ENCODE assay signal across 22 mouse cellular contexts in the genomic region with DNA sequence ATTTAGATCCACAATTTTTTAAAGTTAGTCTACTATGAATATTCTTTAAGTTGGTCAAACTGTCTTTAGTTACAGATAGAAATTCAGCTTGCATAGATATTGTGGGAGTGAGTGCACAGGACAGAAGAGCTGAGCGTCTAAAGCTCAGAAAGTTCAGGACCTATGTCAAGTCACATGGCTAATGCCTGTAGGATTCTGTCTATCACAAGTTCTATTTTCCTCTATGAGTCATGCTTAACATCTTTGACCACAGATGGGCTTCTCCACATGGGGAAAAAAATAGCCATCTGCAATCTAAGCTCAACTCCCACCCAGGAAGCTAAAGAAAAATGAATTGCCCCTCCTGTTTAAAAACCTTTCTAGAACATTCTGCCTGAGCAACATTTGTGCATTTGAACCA.
"Had no signal": no experiment of that assay in that cellular context is flagged by ENCODE, and none has a peak within 500 bp of the region (broad histone marks: within the 10 kb centered on the region; RNA-seq: fewer than 3 reads in every experiment).

No protein-coding gene starts in this region.

- H3K27ac ChIP-seq: limb, embryonic 10.5 days; limb, embryonic 13.5 days; liver, embryonic 12.5 days; liver, embryonic 15.5 days; lung, embryonic 15.5 days; midbrain, embryonic 10.5 days; midbrain, embryonic 13.5 days; neural tube, embryonic 13.5 days; stomach, embryonic 15.5 days had no signal

- DNase-seq: kidney, adult 2 months; kidney, postnatal 10 days; kidney, postnatal 36 days; liver; lung, adult 18-20 months; lung, postnatal 10 days; lung, postnatal 36 days; retina, postnatal 1 day; right cerebral cortex, postnatal 25 days; spleen, adult 18-20 months; thymus, postnatal 25 days had no signal

- H3K27me3 ChIP-seq: limb, embryonic 13.5 days; liver, embryonic 12.5 days; liver, embryonic 15.5 days; lung, embryonic 15.5 days; megakaryocyte, embryonic 14.5 days; midbrain, embryonic 13.5 days; neural tube, embryonic 13.5 days; stomach, embryonic 15.5 days had no signal

- H3K9me3 ChIP-seq: limb, embryonic 10.5 days; limb, embryonic 13.5 days; liver, embryonic 12.5 days; liver, embryonic 15.5 days; lung, embryonic 15.5 days; megakaryocyte, embryonic 14.5 days; midbrain, embryonic 10.5 days; midbrain, embryonic 13.5 days; neural tube, embryonic 13.5 days; stomach, embryonic 15.5 days had no signal

- H3K4me3 ChIP-seq: limb, embryonic 10.5 days; limb, embryonic 13.5 days; liver, embryonic 12.5 days; liver, embryonic 15.5 days; lung, embryonic 15.5 days; megakaryocyte, embryonic 14.5 days; midbrain, embryonic 10.5 days; midbrain, embryonic 13.5 days; neural tube, embryonic 13.5 days; stomach, embryonic 15.5 days had no signal

- H3K4me1 ChIP-seq: limb, embryonic 10.5 days; limb, embryonic 13.5 days; liver, embryonic 12.5 days; liver, embryonic 15.5 days; midbrain, embryonic 10.5 days; midbrain, embryonic 13.5 days; neural tube, embryonic 13.5 days; stomach, embryonic 15.5 days had no signal

- H3K4me2 ChIP-seq: limb, embryonic 13.5 days; liver, embryonic 12.5 days; liver, embryonic 15.5 days; lung, embryonic 15.5 days; midbrain, embryonic 13.5 days; neural tube, embryonic 13.5 days; stomach, embryonic 15.5 days had no signal

- ATAC-seq: intestine, postnatal 0 days; liver, embryonic 12.5 days; midbrain, embryonic 13.5 days had no signal

- H3K9ac ChIP-seq: limb, embryonic 13.5 days; liver, embryonic 12.5 days; liver, embryonic 15.5 days; lung, embryonic 15.5 days; midbrain, embryonic 13.5 days; neural tube, embryonic 13.5 days; stomach, embryonic 15.5 days had no signal

- H3K36me3 ChIP-seq: limb, embryonic 10.5 days; limb, embryonic 13.5 days; liver, embryonic 12.5 days; liver, embryonic 15.5 days; lung, embryonic 15.5 days; midbrain, embryonic 10.5 days; midbrain, embryonic 13.5 days; neural tube, embryonic 13.5 days; stomach, embryonic 15.5 days had no signal
